Mouse (Mus musculus): ENCODE measurements around the gene Olfr1151.

DNA sequence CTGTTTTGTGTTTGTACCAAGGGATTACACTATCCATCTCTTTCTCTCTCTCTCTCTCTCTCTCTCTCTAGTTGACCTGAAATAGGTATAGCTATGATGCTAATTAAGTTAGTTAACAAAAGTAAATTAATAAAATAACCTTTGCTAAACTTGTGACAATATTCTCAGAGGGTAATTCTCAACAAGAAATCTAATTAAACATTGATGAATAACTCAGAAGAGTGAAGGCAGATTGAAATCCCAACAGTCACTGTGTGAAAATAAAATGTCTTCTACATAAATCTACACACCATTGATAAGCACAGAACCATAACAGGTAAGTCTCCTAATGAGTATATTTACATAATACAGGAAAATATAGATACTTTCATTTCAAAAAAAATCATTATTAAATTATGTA is 10.5 kb downstream of the Olfr1151 start, which contains the start of gene Olfr1152:
- TF ChIP-seq CTCF (IDR thresholded peaks at IDR 0.05; ENCODE audit: low read depth), result no peak
- TF ChIP-seq EP300 (IDR thresholded peaks at IDR 0.05; ENCODE audit: low read depth), result no peak

Data from liver, postnatal 0 days (tissue).